Mouse (Mus musculus) heart, embryonic 15.5 days (tissue): ENCODE data around the gene Efhb. TPM values are rescaled to one million over a fixed set of nuclear protein-coding genes. Genes with fewer than 3 reads are reported as not detected.

ENCODE experiments used
- ATAC-seq: fragments of 200-750 bp; cut with Nextera tagmentation; replicated peaks from 2 replicates; pipeline ENCODE4 v1.8.0; 2017; ENCODE audit warnings: low read depth, moderate TSS enrichment; ENCODE audit not compliant: insufficient number of reproducible peaks, insufficient read depth, low FRiP score
- H3K27ac ChIP-seq: fragments of 300-500 bp; sonication (generic); 2 replicates; pipeline ENCODE4 v1.5.1; 2015; ENCODE audit warnings: mild to moderate bottlenecking, inconsistent platforms
- H3K27me3 ChIP-seq: fragments of 300-500 bp; sonication (generic); 2 replicates; pipeline ENCODE4 v1.6.1; 2015; ENCODE audit warnings: inconsistent platforms
- H3K36me3 ChIP-seq: fragments of 300-500 bp; sonication (generic); 2 replicates; pipeline ENCODE4 v1.6.1; 2015; ENCODE audit warnings: mild to moderate bottlenecking, inconsistent platforms
- H3K4me1 ChIP-seq: fragments of 300-500 bp; sonication (generic); replicated peaks from 2 replicates; pipeline ENCODE4 v1.6.1; 2015; ENCODE audit warnings: inconsistent platforms
- H3K4me2 ChIP-seq: fragments of 300-500 bp; sonication (generic); 2 replicates; pipeline ENCODE4 v1.6.1; 2015; ENCODE audit warnings: inconsistent platforms, mild to moderate bottlenecking, moderate library complexity
- H3K4me3 ChIP-seq: fragments of 300-500 bp; sonication (generic); 2 replicates; pipeline ENCODE4 v1.5.1; 2015; ENCODE audit warnings: mild to moderate bottlenecking, inconsistent platforms
- H3K9ac ChIP-seq: fragments of 300-500 bp; sonication (generic); 2 replicates; pipeline ENCODE4 v1.6.1; 2015; ENCODE audit warnings: mild to moderate bottlenecking, inconsistent platforms
- H3K9me3 ChIP-seq: fragments of 300-500 bp; sonication (generic); replicated peaks from 2 replicates; pipeline ENCODE4 v1.6.1; 2016; ENCODE audit warnings: inconsistent platforms
- WGBS: fragments of 180-500 bp; shearing (Covaris S2); methylation state at CpG from one replicate; pipeline ENCODE4 v1.1.7; 2015; ENCODE audit warnings: mixed read lengths; 5-methylcytosine and 5-hydroxymethylcytosine counted together
- polyA plus RNA-seq: library from polyadenylated mRNA; unstranded; fragments of >200 nt; fragmentation: Nextera tagmentation; extraction: Ambion mirVana; gene quantifications from 2 replicates; pipeline ENCODE4 v1.2.1, GENCODE M21; 2015

Efhb gene
- polyA plus RNA-seq = 0.34 and 0.61 TPM in 2 replicates

GRCm38 (mm10) chr17:53462603-53463495 is at the start of gene Efhb:
Gene Efhb (minus strand): TSS chr17:53463321.
- Histone ChIP-seq H3K27me3 (no peaks in the 10 kb centered on the region), H3K4me3 (peak within 1 kb of the TSS; percentile 46), H3K4me1 (0 out of 2 replicates have a peak, but pooled peaks cover 4% of the 10 kb centered on the region), H3K27ac (no peak within 1 kb of the TSS), H3K4me2 (peak within 1 kb of the TSS; percentile 64), H3K9ac (peak within 1 kb of the TSS; percentile 16), H3K36me3 (no peaks in the 10 kb centered on the region), H3K9me3 (no peaks in the 10 kb centered on the region)
- 21% methylated on average over 26 of the region's 26 CpGs for WGBS
- peak; percentile 91 for ATAC-seq

- Histone ChIP-seq H3K27me3 (no peaks in the 10 kb centered on the region), H3K9me3 (no peaks in the 10 kb centered on the region), H3K4me3 (no peak overlapping the region), H3K9ac (no peak overlapping the region), H3K4me1 (peaks cover 3% of the 10 kb centered on the region; the same call in 1 of the 2 replicates), H3K27ac (no peak overlapping the region), H3K4me2 (no peak overlapping the region), H3K36me3 (no peaks in the 10 kb centered on the region)
- no peak for ATAC-seq
- WGBS = 77% methylated on average over 2 of the region's 2 CpGs
Observed at GRCm38 (mm10) chr17:53512311-53512951, 49.3 kb upstream of the Efhb start.

GRCm38 (mm10) chr17:53502966-53503365 is 39.8 kb upstream of the Efhb start:
- no peak for ATAC-seq
- no peak overlapping the region for H3K27ac ChIP-seq
- H3K36me3 ChIP-seq = peaks cover 53% of the 10 kb centered on the region

GRCm38 (mm10) chr17:53489007-53489378 is 25.9 kb upstream of the Efhb start:
- Histone ChIP-seq H3K36me3 (peaks cover 28% of the 10 kb centered on the region), H3K4me1 (no peaks in the 10 kb centered on the region), H3K9me3 (no peaks in the 10 kb centered on the region), H3K4me2 (no peak overlapping the region), H3K4me3 (no peak overlapping the region), H3K9ac (no peak overlapping the region), H3K27ac (no peak overlapping the region), H3K27me3 (no peaks in the 10 kb centered on the region)
- ATAC-seq = no peak
- 86% methylated on average over 1 of the region's 1 CpGs for WGBS

More at GRCm38 (mm10) chr17:53502966-53503365, 39.8 kb upstream of the Efhb start:
- H3K27me3 ChIP-seq = no peaks in the 10 kb centered on the region
- H3K9ac ChIP-seq = no peak overlapping the region
- 96% methylated on average over 2 of the region's 2 CpGs for WGBS
- no peak overlapping the region for H3K4me3 ChIP-seq
- no peaks in the 10 kb centered on the region for H3K4me1 ChIP-seq
- no peaks in the 10 kb centered on the region for H3K9me3 ChIP-seq
- no peak overlapping the region for H3K4me2 ChIP-seq

GRCm38 (mm10) chr17:53488291-53489006 is 25.3 kb upstream of the Efhb start:
- WGBS = 85% methylated on average over 4 of the region's 4 CpGs
- Histone ChIP-seq H3K27ac (no peak overlapping the region), H3K9ac (no peak overlapping the region), H3K4me1 (no peaks in the 10 kb centered on the region), H3K4me3 (no peak overlapping the region), H3K9me3 (no peaks in the 10 kb centered on the region), H3K27me3 (no peaks in the 10 kb centered on the region), H3K4me2 (no peak overlapping the region), H3K36me3 (peaks cover 25% of the 10 kb centered on the region)
- ATAC-seq = no peak

- H3K4me2 ChIP-seq = peak overlapping the region; percentile 76
- WGBS = 41% methylated on average over 7 of the region's 7 CpGs
- no peaks in the 10 kb centered on the region for H3K27me3 ChIP-seq
- peaks cover 16% of the 10 kb centered on the region for H3K4me1 ChIP-seq
- peak overlapping the region; percentile 83 for H3K9ac ChIP-seq
- ATAC-seq = no peak
- peaks cover 10% of the 10 kb centered on the region; the same call in 1 of the 2 replicates for H3K36me3 ChIP-seq
- peak overlapping the region; percentile 86 for H3K4me3 ChIP-seq
- H3K9me3 ChIP-seq = no peaks in the 10 kb centered on the region
- peak overlapping the region; percentile 96; the same call in 1 of the 2 replicates for H3K27ac ChIP-seq
Observed at GRCm38 (mm10) chr17:53480433-53480832, 17.3 kb upstream of the Efhb start.

GRCm38 (mm10) chr17:53479604-53480041 is 16.5 kb upstream of the Efhb start:
- H3K27me3 ChIP-seq = no peaks in the 10 kb centered on the region
- H3K9ac ChIP-seq = peak overlapping the region; percentile 83
- peaks cover 6% of the 10 kb centered on the region; the same call in 1 of the 2 replicates for H3K36me3 ChIP-seq
- peak overlapping the region; percentile 96 for H3K27ac ChIP-seq
- peaks cover 16% of the 10 kb centered on the region for H3K4me1 ChIP-seq
- H3K4me2 ChIP-seq = peak overlapping the region; percentile 76
- H3K4me3 ChIP-seq = peak overlapping the region; percentile 86
- peak; percentile 4; the same call in 1 of the 2 replicates for ATAC-seq
- under 1% methylated on average over 33 of the region's 33 CpGs for WGBS
- no peaks in the 10 kb centered on the region for H3K9me3 ChIP-seq

GRCm38 (mm10) chr17:53478858-53479603 is 15.9 kb upstream of the Efhb start, which contains the start of gene Rab5a:
Gene Rab5a (plus strand): TSS chr17:53479234.
- under 1% methylated on average over 60 of the region's 82 CpGs for WGBS
- Histone ChIP-seq H3K4me3 (peak within 1 kb of the TSS; percentile 86), H3K9me3 (no peaks in the 10 kb centered on the region), H3K36me3 (peaks cover under 1% of the 10 kb centered on the region; the same call in 1 of the 2 replicates), H3K4me2 (peak within 1 kb of the TSS; percentile 76), H3K27ac (peak within 1 kb of the TSS; percentile 96), H3K4me1 (peaks cover 16% of the 10 kb centered on the region), H3K27me3 (no peaks in the 10 kb centered on the region), H3K9ac (peak within 1 kb of the TSS; percentile 83)
- peak; percentile 96 for ATAC-seq

GRCm38 (mm10) chr17:53478066-53478857 is 15.1 kb upstream of the Efhb start:
- no peak for ATAC-seq
- H3K9me3 ChIP-seq = no peaks in the 10 kb centered on the region
- H3K4me2 ChIP-seq = peak overlapping the region; percentile 68
- H3K27ac ChIP-seq = peak overlapping the region; percentile 96
- H3K9ac ChIP-seq = peak overlapping the region; percentile 70
- no peaks in the 10 kb centered on the region for H3K27me3 ChIP-seq
- no peaks in the 10 kb centered on the region for H3K36me3 ChIP-seq
- WGBS = 5% methylated on average over 15 of the region's 15 CpGs
- H3K4me3 ChIP-seq = peak overlapping the region; percentile 86
- peaks cover 16% of the 10 kb centered on the region for H3K4me1 ChIP-seq

GRCm38 (mm10) chr17:53468697-53469096 is 5.6 kb upstream of the Efhb start:
- Histone ChIP-seq H3K27ac (no peak overlapping the region), H3K9me3 (no peaks in the 10 kb centered on the region), H3K9ac (no peak overlapping the region), H3K36me3 (no peaks in the 10 kb centered on the region), H3K4me1 (no peaks in the 10 kb centered on the region), H3K4me2 (no peak overlapping the region), H3K27me3 (no peaks in the 10 kb centered on the region), H3K4me3 (no peak overlapping the region)
- no peak for ATAC-seq
